Mouse (Mus musculus): Measurements from ENCODE around the gene Armc2.

Gene Armc2

DNA sequence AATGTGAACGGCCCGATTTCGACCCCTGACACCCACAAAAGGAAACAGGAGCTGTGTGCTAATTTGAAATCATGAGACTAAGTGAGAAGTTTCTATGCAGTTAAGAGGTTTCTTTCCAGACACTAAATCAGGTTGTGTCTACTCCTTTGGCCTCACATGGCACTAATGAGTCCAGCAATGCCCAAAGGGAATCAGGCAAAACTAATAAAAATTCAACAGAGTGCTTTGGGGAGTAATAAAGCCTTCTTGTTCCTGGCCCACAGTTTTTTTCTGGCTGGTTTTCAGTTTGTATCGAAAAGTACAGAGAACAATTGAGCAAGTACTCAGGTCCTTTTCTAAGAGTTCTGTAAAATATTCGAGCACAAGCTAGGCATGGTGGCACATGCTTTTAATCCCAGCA is 4.2 kb downstream of the Armc2 start:
- DNase-seq (ENCODE audit: low spot score in 2 of 2), result no peak

DNA sequence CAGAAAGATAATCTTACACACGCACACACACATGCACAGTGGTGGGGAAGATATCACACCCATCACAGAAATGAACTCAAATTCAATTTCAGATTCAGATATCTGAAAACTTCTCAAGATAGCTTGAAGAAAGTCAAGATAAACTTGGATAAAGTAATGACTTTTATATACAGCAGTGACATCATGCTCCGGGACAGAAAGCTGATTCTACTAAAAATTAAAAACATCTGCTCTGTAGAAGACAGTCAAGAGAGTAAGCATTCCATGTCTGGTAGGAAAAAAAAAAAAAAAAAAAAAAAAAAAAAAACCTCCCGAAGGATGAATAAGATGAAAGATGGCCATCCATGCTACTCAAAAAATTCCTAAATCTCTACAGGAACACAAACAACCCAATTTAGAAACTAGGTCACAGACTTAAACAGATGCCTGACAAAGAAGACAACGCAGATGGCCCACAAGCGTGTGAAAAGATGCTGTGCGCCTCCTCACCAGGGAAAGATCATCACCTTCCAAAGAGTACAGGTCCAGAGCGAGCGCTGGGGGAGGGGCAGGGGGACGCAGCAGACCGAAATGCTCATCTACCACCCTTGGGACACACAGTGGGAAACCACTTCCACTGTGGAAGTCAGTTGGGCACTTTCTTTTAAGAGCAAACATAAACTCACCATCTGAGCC is 7.3 kb downstream of the Armc2 start:
- DNase-seq (ENCODE audit: low spot score in 2 of 2), result no peak

DNA sequence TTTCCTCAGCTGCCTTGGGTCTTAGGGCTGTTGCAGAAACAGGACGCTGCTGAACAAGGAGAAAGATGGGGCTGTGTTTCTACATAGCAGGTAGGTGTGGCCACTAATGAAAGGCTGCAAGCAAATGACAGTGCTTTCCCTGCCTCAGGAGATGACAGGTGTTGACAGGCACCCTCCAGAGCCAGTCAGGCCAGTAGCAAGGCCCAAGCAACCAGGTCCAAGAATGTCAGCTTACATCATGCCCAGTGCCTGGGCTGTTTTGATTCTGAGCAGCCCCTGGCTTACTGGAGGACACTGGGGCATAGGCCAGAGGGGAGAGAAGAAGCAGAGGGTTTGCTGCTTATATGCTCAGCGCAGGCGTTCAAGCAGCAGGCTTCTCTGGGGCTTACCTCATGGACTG is 13.0 kb downstream of the Armc2 start:
- DNase-seq (ENCODE audit: low spot score in 2 of 2), result no peak

DNA sequence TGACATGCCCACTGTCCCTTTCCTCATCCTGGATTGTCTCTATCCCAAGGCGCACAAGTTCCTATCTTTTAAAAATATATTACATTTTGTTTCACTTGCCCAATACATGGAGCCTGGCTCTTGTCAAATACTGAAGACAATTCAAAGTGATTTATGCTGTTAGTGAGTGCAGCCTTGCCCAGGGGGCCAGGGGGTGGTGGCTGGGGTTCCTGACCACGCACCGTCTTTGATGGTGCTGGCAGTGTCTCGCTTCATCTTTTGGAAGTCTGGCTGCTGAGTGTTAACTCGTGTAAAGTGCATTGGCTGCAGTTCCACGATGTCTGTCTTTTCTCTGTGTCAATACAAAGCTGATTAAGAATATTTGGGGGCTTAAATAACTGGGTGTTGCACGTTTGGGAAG is 13.6 kb downstream of the Armc2 start:
- DNase-seq (ENCODE audit: low spot score in 2 of 2), result no peak

DNA sequence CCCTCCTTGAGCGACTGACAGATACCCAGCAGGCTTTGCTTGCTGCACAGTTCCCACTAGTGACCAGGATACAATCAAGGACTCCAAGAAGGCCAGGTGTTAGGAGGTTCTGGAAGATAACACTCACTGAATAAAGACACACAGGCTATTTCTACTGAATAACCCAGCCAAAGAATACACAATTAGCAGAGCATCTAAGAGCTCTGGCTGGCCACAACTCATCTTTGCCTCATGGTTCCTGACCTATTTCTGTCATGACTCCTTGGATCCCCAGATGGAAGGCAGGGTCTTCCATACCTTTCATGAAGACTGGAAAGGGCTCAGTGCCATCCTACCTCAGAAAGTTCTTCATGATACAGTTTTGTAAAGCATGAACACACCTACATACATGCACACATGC is 14.2 kb downstream of the Armc2 start:
- DNase-seq (ENCODE audit: low spot score in 2 of 2), result no peak

DNA sequence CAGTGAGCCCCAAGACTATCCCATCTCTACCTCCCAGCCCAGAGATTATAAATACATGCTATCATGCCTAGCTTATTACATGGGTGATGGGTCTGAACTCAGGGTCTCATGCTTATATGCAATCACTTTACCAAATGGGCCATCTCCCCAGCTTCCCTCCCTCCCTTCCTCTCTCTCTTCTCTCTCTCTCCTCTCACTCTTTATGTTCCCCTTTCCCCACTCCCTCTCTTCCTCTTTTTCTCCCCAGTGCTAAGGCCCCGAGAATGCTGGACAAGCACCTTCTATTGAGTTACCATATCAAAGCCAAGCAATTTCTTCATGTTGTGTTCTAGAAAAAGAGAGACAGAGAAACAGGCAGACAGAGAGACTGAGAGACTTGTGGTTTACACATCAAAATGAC is 14.7 kb downstream of the Armc2 start:
- no peak for DNase-seq (ENCODE audit: low spot score in 2 of 2)

DNA sequence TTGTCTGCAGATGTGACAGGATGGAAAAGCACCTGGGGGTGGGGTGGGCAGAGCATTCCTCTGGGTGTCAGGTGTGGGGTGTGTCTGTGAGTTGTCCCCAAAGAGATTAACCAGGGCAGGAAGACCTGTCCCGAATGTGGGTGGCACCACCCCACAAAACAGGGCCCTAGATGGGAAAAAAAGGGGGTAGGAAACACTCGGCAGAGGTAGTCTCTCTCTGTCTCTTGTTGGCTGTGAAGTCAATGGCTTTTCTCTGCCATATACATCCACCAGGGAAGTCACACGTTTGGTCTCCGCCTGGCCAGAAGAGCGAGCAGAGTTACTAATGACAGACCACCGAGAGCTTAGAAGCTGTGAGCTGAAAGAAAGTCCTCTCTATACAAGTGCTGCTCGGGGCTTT is 15.8 kb downstream of the Armc2 start:
- DNase-seq (ENCODE audit: low spot score in 2 of 2), result no peak

DNA sequence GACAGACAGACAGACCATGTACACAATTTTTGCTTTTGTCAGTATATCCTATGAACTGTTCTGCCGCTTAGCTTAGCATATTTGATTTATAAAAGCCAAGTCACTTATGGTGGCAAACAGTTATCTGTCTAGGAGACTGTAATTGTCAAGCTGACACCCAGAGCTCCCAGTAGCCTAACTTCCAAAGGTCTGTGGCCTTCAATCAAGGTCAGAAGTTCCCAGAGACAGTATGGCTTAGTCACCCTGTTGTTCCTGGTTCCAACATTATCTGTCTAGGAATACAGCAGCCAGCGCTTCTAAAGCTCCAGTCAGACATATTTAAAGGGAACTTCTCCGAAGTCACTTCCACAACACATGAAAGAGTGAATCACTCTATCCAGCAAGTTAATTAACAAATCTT is 17.0 kb downstream of the Armc2 start:
- DNase-seq (ENCODE audit: low spot score in 2 of 2), result no peak

DNA sequence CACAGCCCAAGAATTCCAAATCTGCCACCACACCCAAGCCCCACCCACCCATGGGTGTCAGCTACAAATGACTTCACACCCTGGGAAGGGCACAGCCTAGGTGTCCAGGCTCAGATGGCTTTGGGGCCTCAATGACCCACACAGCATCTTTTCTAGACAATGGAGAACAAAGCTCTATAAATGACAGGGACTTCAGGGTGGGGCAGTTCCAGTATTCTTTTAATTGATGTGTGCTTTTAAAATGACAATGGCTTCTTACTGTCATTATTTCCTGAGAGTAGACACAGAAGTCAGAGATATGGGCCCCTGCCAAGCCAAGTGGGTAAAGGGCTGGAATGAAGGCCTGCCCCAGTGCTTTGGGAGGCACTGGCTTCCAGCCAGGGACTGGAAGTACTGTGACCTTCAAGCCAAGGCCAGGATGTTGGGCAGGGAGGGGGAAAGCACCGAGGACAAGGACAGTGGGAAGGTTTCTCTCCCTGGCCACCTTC is 20.5 kb downstream of the Armc2 start:
- no peak for DNase-seq (ENCODE audit: low spot score in 2 of 2)

DNA sequence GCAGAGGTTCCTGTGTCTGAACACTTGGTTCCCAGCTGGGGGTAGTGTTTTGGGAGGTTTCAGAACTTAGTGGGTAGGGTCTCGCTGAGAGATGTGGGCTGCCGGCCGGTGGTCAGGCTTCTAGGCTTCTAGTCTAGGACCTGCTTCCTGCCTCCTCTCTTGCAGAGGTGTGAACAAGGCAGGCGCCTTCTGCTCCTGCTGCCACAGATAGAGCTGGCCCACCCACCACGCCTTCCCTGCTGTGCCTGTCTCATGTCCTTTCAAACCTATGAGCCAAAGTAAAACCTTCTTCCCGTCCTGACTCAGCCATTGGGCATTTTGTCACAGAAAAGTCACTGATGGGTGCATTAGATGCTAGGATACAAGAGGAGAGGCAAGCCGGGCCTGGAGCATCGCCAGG is 22.1 kb downstream of the Armc2 start:
- DNase-seq (ENCODE audit: low spot score in 2 of 2), result no peak

DNA sequence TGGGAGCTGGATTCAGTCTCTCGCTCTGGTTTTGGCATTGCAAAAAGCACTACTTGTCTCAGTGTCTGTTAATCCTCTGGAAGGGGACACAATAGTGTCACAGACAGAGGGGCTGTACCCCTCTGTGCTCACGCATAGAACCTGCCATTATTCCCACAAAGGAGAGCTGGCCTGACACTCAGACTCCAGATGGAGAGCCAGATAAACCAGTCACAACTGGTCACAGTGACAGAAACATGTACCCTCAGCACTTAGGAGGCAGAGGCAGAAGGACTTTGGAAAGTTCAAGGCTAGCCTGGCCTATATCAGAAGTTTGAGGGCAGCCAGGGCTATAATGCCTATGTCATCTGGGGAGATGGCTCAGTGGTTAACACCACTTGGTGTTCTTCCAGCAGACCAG is 23.2 kb downstream of the Armc2 start:
- no peak for DNase-seq (ENCODE audit: low spot score in 2 of 2)

DNA sequence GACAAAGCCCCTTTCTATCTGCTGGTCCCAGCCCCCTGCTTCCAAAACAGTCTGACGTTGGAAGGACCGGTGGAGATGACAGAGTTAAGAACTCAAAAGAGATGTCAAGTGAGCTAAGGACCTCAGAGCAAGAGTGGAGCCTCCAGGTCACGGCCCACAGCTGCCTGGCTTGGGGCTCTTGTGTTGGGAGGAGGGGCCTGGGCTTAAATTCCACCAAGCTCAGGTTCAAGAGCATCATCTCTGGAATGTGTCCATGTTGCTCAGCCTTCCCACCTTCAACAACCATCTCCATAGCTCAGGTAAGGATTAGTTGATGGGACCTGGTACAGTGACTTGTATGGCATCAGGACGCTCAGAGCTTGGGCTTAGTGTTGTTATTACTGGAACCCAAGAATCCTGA is 23.7 kb downstream of the Armc2 start:
- DNase-seq (ENCODE audit: low spot score in 2 of 2), result no peak

DNA sequence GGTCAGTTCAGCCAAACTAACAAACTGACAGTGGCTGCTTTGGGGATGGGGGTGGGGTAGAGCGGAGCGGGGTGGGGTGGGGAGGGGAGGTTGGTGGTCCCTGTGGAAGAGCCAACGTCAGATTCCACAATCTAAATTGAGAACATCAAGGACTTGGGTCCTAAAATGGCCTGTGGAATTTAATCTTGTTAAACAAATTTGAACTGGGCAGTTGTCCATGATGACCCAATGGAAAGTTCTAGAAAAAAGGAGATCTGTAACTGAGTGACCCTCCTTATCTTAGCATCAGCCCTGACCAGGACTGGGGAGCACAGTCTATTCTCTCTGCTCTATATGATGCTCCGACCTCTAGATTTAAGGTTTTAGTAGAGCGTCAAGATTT is 26.2 kb downstream of the Armc2 start:
- DNase-seq (ENCODE audit: low spot score in 2 of 2), result no peak

DNA sequence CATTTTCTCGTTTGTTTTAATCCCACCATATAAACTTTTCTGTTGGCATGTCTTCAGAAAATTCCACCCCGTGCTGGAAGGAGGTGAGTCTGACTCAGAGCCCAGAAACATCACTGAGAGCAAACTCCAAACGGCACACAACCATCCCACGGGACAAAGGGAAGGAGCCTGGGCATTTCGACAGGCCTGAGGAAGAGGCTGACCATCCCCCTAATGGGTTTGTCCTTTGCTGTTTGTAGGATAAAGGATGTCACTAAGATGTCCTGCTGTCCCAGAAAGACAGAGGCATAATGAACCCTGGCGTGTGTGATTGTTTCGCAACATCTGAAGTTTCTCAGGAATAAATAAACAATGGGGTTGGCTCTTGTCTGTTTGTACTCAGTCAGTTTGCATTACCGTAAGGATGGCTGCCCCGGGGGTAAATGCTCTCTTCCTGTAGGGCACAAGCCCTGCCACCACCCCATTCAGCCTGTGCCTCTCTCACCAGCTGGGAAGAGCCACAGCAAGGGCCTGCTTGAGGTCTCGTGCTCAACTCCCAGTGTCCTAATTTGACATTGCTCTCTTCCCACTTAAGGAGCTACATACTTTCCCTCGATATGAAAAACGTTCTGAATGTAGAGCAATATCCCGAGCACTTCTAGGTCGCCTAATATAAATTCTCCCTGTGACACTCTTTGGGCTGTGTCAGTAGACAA is 26.7 kb downstream of the Armc2 start:
- DNase-seq (ENCODE audit: low spot score in 2 of 2), result no peak

DNA sequence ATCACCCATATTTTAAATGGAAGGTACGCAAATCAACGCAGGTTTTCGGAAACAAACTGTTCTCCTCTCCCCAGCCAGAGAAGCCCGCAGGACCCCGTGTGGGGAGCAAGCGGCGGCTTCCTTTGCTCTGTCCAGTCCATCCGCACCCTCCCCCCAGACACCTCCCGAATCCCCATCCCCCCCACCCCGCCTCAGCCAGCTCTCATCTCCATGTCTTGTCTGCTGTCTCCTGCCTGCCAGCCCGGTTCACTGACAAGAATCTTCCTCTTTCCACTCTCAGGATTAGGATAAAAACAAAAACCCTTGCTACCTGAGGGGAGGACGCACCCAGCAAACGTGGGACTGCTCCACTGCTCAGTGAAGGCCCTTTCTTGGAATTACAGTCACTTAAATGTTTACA is 27.3 kb downstream of the Armc2 start:
- no peak for DNase-seq (ENCODE audit: low spot score in 2 of 2)

DNA sequence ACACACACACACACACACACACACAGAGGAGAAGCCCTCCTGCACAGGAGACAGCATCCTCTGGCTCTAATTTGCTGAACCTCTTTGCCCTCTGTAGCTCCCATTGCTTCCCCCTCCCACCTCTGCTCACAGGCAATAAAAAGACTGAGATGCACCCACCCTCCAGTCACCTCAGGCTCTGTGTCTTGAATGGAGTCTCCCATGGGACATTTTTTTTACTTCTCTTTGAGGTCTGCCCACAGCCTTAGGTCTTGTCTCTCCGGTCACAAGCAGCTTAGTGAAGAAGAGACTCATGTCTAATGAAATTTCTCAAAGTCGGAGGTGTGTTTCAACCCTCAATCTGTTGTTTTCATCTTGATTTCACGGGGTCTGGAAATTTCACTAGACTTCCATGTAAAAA is 29.3 kb downstream of the Armc2 start:
- no peak for DNase-seq (ENCODE audit: low spot score in 2 of 2)

DNA sequence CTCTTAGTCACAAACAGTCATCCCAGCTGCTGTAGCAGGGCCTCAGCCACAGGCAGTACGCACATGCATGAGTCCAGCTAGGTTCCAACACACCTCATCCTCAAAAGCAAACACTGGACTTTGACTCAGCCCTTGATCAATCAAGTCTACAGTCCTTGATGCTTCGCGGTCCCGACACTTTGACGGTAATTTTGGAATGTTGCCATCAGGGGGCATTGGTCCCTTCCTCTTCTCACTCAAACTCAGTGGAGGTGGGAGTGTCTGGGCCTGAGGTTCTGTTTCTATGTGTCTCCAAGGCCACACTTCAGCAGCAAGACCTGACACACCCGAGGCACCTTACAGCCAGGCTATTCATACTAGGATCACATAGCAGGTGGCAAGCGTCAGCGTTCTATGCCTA is 32.1 kb downstream of the Armc2 start:
- no peak for DNase-seq (ENCODE audit: low spot score in 2 of 2)

DNA sequence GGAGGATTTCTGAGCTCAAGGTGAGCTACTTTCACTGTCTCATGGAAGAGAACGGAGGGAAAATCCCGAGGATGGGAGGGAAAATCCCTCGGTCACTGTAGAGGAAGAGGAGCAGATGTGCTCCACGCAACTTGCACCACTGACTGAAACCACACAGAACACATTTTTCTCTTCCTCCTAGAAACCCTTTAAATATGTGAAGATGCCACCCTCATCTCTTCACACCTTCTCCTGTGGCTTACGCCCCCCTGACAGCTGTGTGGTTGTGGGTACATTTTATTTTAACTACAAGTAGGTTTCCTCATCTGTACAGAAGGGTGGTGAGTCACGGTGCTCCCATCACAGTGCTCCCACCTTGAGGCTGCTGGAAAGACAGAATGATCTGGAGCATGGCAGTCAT is 34.0 kb downstream of the Armc2 start:
- DNase-seq (ENCODE audit: low spot score in 2 of 2), result no peak

DNA sequence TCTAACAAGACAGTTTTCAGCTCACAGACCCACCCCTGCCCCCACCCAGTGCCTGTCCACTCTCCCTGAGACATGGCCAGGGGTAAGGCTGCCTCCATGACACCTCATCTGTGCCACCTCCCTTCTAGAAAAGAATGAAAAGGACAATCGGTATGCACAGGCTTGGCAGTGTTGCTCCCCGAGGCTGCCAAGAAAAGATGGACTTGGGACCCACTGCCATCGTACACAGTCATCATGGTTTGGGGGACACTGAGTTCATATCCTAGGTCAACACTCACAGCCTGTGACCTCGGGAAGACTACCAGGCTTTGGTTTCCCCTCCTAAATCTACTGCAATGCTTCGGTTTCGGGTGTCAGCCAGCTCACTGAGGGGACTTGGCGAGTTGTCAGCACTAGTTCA is 35.4 kb downstream of the Armc2 start:
- DNase-seq (ENCODE audit: low spot score in 2 of 2), result no peak

DNA sequence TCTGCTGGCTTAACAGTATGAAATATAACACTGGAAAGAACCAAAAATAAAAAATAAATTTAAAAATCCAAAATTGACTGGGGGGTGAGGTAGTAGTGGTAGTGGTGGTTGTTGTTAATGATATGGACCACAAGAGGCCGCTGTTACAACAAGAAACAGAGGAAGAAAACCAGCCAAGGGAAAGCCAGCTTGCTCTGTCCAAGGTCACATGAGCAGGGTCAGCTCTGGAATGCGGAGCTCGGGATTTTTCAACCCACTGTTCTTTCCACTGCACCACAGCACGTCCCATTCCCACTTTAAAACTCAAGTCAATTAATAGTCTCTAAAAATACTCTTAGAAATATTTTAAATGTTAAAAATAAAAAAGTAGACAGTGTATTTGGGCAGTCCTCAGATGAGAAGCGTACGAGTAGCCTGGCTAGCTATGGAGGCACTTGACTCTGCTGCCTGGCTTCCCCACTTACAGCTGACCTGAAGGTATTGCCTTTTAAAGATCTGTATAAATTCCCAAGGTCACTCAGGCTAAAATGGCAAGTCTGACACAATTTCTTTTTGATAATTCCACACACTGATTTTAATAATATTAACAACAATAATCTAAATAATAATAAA is 37.4 kb downstream of the Armc2 start:
- peak in 1 of 2 experiments; percentile 34 for DNase-seq (ENCODE audit: low spot score in 2 of 2)

DNA sequence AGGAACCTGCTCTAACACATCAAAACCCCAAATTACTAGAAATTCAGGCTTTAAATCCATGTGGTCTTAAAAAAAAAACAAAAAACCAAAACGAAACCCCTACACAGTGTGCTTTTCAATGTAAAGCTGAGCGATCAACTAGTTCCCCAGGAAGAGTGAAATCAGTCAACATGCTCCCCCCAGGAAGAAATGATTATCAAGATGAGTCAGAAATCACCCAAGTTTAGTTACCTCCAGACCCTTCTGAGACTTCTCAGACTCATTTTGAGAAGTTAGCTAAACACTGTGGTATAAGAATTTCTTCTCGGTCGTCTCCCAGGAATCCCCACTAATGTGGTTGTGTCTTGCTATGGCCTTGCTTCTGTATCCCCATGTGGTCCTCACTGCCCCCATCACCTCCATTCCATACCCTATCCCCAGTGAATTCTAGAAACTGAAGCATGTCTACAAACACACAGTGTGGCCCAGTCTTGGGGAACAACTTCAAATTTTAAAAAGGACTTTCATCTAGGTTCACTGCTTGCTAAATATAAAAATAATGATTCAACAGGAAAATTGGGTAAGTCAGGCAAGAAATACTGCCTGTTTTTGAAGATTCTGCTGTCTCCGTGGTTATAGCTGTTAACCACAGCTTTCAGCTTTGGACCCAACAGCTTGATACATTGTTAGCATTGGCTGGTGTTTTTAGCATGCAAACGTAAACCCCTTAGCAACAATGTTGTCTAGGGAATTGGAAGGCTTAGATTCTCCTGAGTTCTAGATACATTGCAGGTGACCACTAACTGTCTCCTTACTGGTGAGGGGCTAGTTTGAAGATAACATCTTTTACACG is 39.6 kb downstream of the Armc2 start:
- DNase-seq (ENCODE audit: low spot score in 2 of 2), result no peak

DNA sequence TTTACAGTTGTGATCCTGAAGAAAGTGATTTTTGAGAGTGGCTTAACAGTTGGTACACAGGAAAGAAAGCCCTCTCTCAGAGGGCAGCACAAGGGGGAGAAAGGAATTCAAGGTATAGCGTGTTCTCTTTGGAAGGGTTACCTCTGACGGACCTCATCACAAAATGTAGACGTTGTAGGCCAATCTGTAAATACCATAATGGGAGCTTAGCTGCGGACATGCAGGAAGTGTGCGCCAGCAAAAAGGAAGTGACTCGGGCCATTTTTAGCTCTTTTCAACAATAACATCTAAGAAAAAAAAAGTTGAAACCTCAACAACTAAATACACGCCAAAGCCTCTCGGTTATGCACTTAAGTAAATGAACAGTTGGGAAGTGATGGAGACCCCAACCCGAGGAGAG is 45.6 kb downstream of the Armc2 start:
- no peak for DNase-seq (ENCODE audit: low spot score in 2 of 2)
